Mouse (Mus musculus): ENCODE results near the gene Lcp1. TPM values are rescaled to one million over a fixed set of nuclear protein-coding genes. Genes with fewer than 3 reads are reported as not detected.
A peak's percentile ranks its signal among the peaks of the same experiment; 100 is the strongest.

The Lcp1 gene
- polyA plus RNA-seq, 1 experiment from 2014 or later, result 36.2 TPM

DNA sequence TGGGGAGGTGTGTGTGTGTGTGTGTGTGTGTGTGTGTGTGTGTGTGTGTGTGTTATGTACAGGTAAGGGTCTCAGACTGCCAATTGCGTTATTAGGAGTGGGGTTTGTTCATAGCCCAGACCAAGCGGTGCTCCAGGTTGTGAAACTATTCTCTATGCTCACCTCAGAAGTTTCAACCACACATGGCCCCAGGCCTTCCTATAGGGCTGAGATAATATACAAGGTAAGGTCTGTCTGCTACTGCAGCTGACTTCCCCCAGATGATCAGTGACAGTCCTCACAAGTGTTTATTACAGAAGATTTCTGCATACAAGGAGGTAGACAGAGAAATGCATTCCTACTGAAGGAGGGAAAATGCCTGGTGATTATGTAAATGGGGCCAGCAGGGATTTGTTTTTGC lies 87.9 kb downstream of the Lcp1 start:
- H3K9ac ChIP-seq, result no peak overlapping the region

DNA sequence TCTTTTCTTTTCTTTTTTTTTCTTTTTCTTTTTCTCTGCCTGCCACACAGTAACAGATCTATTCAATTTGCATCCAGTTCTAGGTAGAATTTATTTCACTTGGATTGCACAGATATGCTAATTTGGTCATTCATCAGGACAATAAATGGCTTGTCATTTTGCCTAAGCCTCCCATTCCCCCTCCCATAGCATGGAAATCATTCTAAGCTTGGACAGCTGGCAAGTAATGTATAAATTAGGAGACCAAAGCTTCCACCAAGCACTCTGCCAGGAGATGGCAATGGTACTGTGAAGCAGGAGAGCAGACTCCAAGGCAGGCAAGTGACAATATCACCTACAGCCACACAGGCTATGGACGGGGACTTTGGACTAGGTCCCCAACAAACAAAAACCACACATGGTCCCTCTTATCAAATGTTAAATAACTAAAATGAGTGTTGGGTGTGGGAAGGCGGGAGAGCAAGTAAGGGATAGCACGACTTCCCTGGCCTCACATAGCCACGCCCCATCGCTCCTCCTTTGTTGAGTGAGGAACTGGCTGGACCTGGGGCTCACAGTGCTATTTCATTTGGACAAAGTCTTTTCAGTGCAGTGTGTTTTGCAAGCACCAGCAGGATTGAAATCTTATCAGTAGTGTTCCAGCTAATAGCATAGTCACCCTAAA lies 88.5 kb downstream of the Lcp1 start:
- Histone ChIP-seq H3K27ac (no peak overlapping the region), H3K9me3 (replicated peaks) (no peaks in the 10 kb centered on the region), H3K9ac (no peak overlapping the region), H3K27me3 (replicated peaks) (no peaks in the 10 kb centered on the region), H3K4me3 (no peak overlapping the region), H3K36me3 (no peaks in the 10 kb centered on the region), H3K4me2 (no peak overlapping the region), H3K4me1 (0 out of 2 replicates have a peak, but pooled peaks cover 7% of the 10 kb centered on the region)
- 59% methylated on average over 5 of the region's 5 CpGs for WGBS (ENCODE audit: insufficient replicate concordance)
- no peak for ATAC-seq

More for the DNA sequence above, 87.9 kb downstream of the Lcp1 start:
- no peak for ATAC-seq
- Histone ChIP-seq H3K27ac (no peak overlapping the region), H3K36me3 (no peaks in the 10 kb centered on the region), H3K4me2 (no peak overlapping the region), H3K9me3 (replicated peaks) (no peaks in the 10 kb centered on the region), H3K4me1 (0 out of 2 replicates have a peak, but pooled peaks cover 7% of the 10 kb centered on the region), H3K4me3 (no peak overlapping the region), H3K27me3 (replicated peaks) (no peaks in the 10 kb centered on the region)
- 87% methylated on average over 2 of the region's 2 CpGs for WGBS (ENCODE audit: insufficient replicate concordance)

DNA sequence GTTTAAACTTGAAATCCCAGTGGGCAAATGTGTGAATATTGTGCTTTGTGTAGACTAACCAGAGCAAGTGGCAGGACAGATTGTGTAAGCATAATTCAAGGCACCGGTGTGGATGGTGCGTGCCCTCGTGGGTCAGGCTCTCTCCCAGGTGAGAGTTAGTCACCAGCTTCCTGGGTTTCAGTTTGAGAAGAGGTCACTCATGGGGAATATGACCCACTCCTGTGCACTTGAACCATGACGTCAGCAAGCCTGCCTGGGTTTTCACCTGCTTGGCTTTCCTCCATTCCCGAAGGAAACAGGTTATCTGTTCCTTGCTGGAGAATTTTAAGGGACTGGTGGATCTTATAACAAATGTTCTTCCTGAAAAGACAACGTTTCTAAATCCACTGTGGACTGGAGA lies 91.5 kb downstream of the Lcp1 start:
- WGBS (ENCODE audit: insufficient replicate concordance), result 72% methylated on average over 6 of the region's 6 CpGs
- no peak for ATAC-seq
- Histone ChIP-seq H3K9me3 (replicated peaks) (no peaks in the 10 kb centered on the region), H3K4me1 (0 out of 2 replicates have a peak, but pooled peaks cover 7% of the 10 kb centered on the region), H3K4me3 (no peak overlapping the region), H3K36me3 (no peaks in the 10 kb centered on the region), H3K27me3 (replicated peaks) (no peaks in the 10 kb centered on the region), H3K27ac (no peak overlapping the region), H3K4me2 (no peak overlapping the region), H3K9ac (no peak overlapping the region)

DNA sequence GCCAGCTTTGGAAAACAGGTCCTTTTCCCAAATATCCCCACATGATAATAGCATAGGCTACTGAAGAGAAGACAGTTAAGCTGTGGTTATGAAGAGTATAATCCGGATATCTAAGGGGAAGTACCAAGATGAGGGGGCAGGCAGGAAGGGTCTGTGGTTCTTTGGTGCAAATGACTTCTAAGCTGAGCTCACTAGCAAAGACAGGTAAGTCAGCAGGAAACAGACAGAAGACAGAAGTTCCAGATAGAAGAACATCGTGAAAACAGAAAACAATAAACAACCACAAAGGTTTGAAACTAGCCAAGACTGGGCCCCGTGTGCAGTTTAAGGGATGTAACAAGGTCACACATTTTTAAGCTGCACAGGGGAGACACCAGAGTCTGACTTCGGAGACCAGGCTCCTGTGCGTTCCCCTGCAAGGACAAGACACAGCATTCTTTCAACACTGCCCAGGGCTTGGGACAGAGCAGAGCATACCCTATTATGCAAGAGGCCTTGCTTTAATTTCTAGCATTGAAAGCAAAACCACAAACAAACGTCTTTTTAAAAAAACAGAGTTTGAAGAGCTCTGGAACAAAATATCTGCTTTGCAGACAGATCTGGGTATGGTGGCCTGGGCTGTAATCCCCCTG lies 96.7 kb downstream of the Lcp1 start:
- no peak overlapping the region for H3K27ac ChIP-seq
- H3K4me2 ChIP-seq, result no peak overlapping the region
- no peak for ATAC-seq
- 33% methylated on average over 6 of the region's 6 CpGs for WGBS (ENCODE audit: insufficient replicate concordance)
- no peak overlapping the region for H3K4me3 ChIP-seq
- H3K9ac ChIP-seq, result no peak overlapping the region
- no peaks in the 10 kb centered on the region for H3K36me3 ChIP-seq
- no peaks in the 10 kb centered on the region for H3K9me3 ChIP-seq (replicated peaks)
- no peaks in the 10 kb centered on the region for H3K27me3 ChIP-seq (replicated peaks)
- H3K4me1 ChIP-seq, result no peaks in the 10 kb centered on the region

DNA sequence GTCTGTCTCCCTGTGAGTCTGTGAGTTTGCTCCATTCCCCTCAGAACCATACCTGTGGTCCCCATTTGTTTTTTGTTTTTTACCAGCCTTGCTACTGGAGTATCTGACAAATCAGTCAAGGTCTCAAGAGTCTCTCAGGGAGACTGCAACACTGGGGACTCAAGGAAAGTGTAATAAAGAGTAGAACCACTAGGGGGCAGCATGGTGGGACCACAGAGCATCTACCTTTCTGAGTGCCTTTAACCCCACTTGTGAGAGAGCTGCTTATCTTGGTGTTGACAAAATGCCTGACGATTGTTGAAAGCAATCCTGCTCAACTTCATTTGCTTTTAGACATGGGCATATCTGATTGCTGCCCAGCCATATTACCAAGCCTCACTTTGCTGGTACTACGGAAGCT lies 98.9 kb downstream of the Lcp1 start:
- Histone ChIP-seq H3K36me3 (no peaks in the 10 kb centered on the region), H3K27ac (no peak overlapping the region), H3K4me3 (no peak overlapping the region), H3K27me3 (replicated peaks) (no peaks in the 10 kb centered on the region), H3K4me2 (no peak overlapping the region), H3K9ac (no peak overlapping the region), H3K9me3 (replicated peaks) (no peaks in the 10 kb centered on the region), H3K4me1 (no peaks in the 10 kb centered on the region)
- 48% methylated on average over 2 of the region's 2 CpGs for WGBS (ENCODE audit: insufficient replicate concordance)
- peak; percentile 60 for ATAC-seq

DNA sequence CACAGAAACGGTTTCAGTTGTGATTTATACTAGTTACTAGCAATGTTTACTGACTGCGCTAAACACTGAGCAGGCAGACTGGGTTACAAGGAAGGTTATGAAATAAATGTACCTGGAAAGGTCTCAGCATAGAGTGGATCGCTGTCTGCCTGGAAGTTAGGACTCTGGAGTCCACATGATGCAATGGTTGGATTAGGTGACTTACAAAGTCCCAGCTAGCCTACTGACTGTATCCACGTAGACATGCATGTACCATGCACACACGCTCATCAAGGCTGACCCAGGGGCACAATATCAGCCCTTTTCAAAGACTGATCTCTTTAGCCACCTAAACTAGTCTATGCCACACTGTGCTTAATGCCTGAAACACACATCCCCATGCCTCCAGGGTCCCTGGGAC lies 102.2 kb downstream of the Lcp1 start:
- Histone ChIP-seq H3K4me3 (no peak overlapping the region), H3K4me1 (peaks cover 4% of the 10 kb centered on the region), H3K27ac (no peak overlapping the region), H3K9ac (no peak overlapping the region), H3K9me3 (replicated peaks) (no peaks in the 10 kb centered on the region), H3K36me3 (no peaks in the 10 kb centered on the region), H3K4me2 (no peak overlapping the region), H3K27me3 (replicated peaks) (no peaks in the 10 kb centered on the region)
- no peak for ATAC-seq
- 72% methylated on average over 5 of the region's 5 CpGs for WGBS (ENCODE audit: insufficient replicate concordance)

DNA sequence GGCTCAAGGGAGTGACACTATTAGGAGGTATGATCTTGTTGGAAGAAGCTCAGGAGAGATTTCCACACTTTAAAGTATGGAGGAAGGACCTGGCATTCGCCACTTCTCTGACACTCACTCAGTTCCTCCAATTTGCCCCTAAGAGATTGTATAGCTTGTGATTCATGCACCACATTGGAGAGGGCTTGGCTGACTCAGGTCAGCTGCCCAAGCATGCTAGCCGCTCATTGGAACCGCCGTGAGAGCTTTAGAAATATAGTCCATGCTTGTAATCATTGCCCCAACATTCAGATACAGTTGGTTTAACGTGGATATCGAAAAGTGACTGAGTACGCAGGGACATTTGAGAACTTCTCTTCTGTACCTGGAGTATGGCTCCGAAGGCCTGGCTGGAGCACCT lies 104.7 kb downstream of the Lcp1 start:
- H3K27me3 ChIP-seq (replicated peaks), result no peaks in the 10 kb centered on the region

DNA sequence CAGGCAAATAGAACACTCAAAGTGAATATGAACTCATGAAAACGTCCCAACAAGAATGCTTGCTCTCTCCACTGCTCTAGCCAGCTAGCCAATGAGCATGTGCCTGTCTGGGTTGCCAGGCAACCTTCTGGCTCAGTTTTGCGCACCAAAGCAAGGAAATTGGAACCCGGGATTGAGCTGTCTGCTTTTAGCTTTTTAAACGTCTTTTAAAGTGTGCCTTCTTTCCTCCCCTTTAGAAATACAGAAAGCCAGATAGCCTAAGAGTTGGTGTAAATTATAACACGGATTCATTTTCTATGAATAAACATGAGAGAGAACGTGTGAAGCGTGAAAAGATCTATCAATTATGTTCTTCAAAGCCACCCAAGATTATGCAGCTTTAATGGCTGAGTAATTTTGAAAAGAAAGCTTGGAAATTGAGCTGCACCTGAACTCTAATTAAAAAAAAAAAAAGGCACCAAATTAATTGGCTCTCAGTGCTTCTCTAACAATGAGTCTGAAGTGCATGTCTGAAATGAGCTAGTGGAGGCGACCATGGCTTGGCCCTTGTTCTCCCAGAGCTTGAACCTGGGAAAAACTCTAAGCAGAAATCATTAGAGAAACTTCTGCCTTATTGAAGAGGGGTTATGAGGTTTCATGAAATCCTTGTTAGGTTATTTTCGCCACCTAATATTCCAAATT lies 105.2 kb downstream of the Lcp1 start:
- WGBS (ENCODE audit: insufficient replicate concordance), result 60% methylated on average over 9 of the region's 9 CpGs
- Histone ChIP-seq H3K36me3 (no peaks in the 10 kb centered on the region), H3K27ac (no peak overlapping the region), H3K4me2 (no peak overlapping the region), H3K4me3 (no peak overlapping the region), H3K9me3 (replicated peaks) (no peaks in the 10 kb centered on the region), H3K4me1 (peaks cover 13% of the 10 kb centered on the region), H3K9ac (no peak overlapping the region), H3K27me3 (replicated peaks) (no peaks in the 10 kb centered on the region)
- no peak for ATAC-seq

More for the DNA sequence above, 104.7 kb downstream of the Lcp1 start:
- Histone ChIP-seq H3K4me3 (no peak overlapping the region), H3K4me2 (no peak overlapping the region), H3K27ac (no peak overlapping the region), H3K36me3 (no peaks in the 10 kb centered on the region), H3K4me1 (peaks cover 13% of the 10 kb centered on the region), H3K9ac (no peak overlapping the region), H3K9me3 (replicated peaks) (no peaks in the 10 kb centered on the region)
- WGBS (ENCODE audit: insufficient replicate concordance), result 80% methylated on average over 8 of the region's 8 CpGs
- ATAC-seq, result no peak

DNA sequence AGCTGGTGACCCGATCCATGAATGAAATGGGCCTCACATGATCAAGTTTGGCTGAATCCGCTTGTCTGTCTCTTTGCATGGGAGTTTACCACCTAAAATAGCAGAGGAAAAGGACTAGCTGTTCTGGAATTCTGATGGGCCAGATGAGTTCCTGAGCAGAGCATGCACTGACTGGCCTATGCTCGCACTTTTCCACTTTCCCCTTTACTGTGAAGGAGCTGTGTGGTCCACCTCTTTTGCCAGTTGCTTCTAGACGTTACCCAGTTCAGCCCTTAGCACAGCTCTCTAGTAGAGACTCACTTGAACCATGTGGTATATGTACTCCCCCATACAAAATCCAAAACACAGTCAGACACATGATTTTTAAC lies 105.7 kb downstream of the Lcp1 start:
- Histone ChIP-seq H3K9ac (no peak overlapping the region), H3K4me1 (peaks cover 13% of the 10 kb centered on the region), H3K27me3 (replicated peaks) (no peaks in the 10 kb centered on the region), H3K4me2 (no peak overlapping the region), H3K36me3 (no peaks in the 10 kb centered on the region), H3K4me3 (no peak overlapping the region), H3K27ac (no peak overlapping the region), H3K9me3 (replicated peaks) (no peaks in the 10 kb centered on the region)
- 69% methylated on average over 4 of the region's 4 CpGs for WGBS (ENCODE audit: insufficient replicate concordance)
- ATAC-seq, result no peak

DNA sequence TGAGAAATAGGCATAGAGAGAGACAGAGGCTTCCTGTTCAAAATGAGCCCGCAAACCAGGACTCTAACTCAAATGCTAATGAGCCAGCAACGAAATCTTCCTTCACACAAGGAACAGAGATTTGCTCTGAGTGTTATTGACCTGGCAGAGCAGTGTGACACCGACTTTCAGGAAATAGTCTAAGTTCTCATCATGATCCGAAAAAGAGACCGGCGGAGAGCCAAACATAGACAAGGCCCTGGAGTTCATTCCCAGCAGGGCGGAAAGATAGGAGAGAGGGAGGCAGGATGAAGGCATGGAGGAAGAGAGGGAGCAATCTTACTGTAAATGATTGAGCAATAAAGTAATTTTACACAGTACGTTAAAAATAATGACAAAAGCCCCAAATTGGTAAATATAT lies 106.2 kb downstream of the Lcp1 start:
- ATAC-seq, result no peak
- no peaks in the 10 kb centered on the region for H3K36me3 ChIP-seq
- no peak overlapping the region for H3K9ac ChIP-seq
- 77% methylated on average over 8 of the region's 8 CpGs for WGBS (ENCODE audit: insufficient replicate concordance)
- H3K27me3 ChIP-seq (replicated peaks), result no peaks in the 10 kb centered on the region
- H3K4me3 ChIP-seq, result no peak overlapping the region
- H3K9me3 ChIP-seq (replicated peaks), result no peaks in the 10 kb centered on the region
- H3K4me1 ChIP-seq, result peaks cover 13% of the 10 kb centered on the region
- no peak overlapping the region for H3K27ac ChIP-seq
- H3K4me2 ChIP-seq, result no peak overlapping the region

DNA sequence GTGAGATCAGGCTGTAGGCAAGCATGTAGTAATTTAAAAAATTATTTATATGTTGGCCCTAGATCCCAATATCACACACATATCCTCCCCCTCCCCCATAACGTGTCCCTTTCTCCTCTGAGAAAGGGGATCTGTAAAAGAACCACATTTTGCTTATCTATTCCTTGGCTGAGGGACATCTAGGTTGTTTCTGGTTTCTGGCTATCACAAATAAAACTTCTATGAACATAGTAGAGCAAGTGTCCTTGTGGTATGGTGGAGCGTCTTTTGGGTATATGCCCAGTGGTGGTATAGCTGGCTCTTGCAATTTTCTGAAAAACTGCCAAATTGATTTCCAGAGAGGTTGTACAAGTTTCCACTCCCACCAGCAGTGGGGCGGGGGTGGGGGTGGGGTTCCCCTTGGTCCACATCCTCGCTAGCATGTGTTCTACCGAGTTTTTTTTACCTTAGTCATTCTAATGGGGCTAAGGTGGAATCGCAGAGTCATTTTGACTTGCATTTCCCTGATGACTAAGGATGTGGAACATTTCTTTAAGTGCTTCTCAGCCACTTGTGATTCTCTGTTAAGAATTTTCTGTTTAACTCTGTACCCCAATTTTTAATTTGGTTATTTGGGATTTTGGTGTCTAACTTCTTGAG lies 107.3 kb downstream of the Lcp1 start:
- WGBS (ENCODE audit: insufficient replicate concordance), result 36% methylated on average over 6 of the region's 6 CpGs
- Histone ChIP-seq H3K9me3 (replicated peaks) (no peaks in the 10 kb centered on the region), H3K36me3 (no peaks in the 10 kb centered on the region), H3K27me3 (replicated peaks) (no peaks in the 10 kb centered on the region), H3K9ac (no peak overlapping the region), H3K4me2 (no peak overlapping the region; the same call in 1 of the 2 replicates), H3K4me1 (peaks cover 13% of the 10 kb centered on the region), H3K4me3 (no peak overlapping the region), H3K27ac (peak overlapping the region; percentile 50)
- peak; percentile 82 for ATAC-seq

DNA sequence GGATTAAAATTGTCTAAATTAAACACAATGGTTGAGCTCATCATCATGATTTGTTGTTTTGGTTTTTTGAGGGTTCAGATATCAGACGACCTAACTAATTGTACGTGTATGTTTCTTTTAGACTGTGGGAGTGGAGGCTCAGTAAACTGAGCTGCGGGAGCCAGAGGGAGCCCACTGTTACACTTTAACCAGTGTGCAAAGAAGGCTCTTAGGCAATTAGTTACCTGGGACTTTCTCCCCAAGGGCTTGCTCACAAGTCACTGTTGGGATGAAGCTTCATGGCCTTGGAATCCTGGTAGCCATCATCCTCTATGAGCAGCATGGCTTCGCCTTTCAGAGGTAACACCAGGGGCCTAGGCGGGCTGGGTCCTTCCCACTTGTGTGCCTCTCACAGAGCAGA lies 111.2 kb downstream of the Lcp1 start, which contains the start of gene Cpb2:
Gene Cpb2 (plus strand): TSS at position 201 of the 400 bp plus-strand sequence.
- H3K4me2 ChIP-seq, result peak within 1 kb of the TSS; percentile 21
- peak; percentile 42; the same call in 1 of the 2 replicates for ATAC-seq
- 67% methylated on average over 5 of the region's 5 CpGs for WGBS (ENCODE audit: insufficient replicate concordance)

More for the DNA sequence above, 111.2 kb downstream of the Lcp1 start, which contains the start of gene Cpb2:
- H3K9ac ChIP-seq, result no peak within 1 kb of the TSS
- no peaks in the 10 kb centered on the region for H3K9me3 ChIP-seq (replicated peaks)
- H3K27me3 ChIP-seq (replicated peaks), result no peaks in the 10 kb centered on the region
- peak within 1 kb of the TSS; percentile 46 for H3K27ac ChIP-seq
- no peaks in the 10 kb centered on the region for H3K36me3 ChIP-seq
- H3K4me3 ChIP-seq, result peak within 1 kb of the TSS; percentile 11; the same call in 1 of the 2 replicates
- peaks cover 13% of the 10 kb centered on the region for H3K4me1 ChIP-seq

Measured in liver, embryonic 12.5 days (tissue).